Comparison of ENCODE assay signal across 22 mouse cellular contexts in the genomic region with DNA sequence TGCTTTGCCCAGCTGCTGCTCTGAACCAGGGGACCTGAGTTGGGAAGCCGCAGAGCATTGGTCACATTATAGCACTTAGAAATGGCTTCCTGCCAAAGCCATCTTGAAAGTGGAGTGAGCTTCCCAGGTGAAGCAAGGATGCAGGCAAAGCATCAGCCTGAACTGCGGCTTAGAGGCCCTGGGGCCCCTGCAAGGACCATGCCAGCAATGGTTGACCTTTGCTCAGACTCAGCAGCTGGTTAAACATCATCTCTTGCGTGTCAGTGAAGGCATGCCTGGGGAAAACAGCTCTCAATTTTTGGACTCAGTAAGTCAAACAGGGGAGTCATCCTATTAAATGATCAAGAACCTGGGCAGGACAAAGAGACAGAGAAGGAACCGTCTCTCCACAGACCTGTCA. TPM values are rescaled to one million over a fixed set of nuclear protein-coding genes. Genes with fewer than 3 reads are reported as not detected.
A peak's percentile ranks its signal among the peaks of the same experiment; 100 is the strongest.
DNase-seq lines count a peak whose midpoint lies in the region; ATAC-seq lines count a peak whose summit lies in the region.
"Had no signal": no experiment of that assay in that cellular context is flagged by ENCODE, and none has a peak within 500 bp of the region (broad histone marks: within the 10 kb centered on the region; RNA-seq: fewer than 3 reads in every experiment).

No protein-coding gene starts in this region.

- H3K4me3 ChIP-seq in kidney, embryonic 16.5 days (ENCODE audit: low read length): no peak overlapping the region
- no peak overlapping the region for H3K4me3 ChIP-seq in hindbrain, embryonic 14.5 days (replicated peaks; ENCODE audit: low read length)
- H3K4me3 ChIP-seq: forebrain, embryonic 10.5 days; forebrain, embryonic 13.5 days; gastrocnemius, adult 2 months; heart, embryonic 13.5 days; hindbrain, embryonic 15.5 days had no signal

- 54% methylated on average over 4 of the region's 4 CpGs for WGBS in kidney, embryonic 16.5 days
- 85% methylated on average over 4 of the region's 4 CpGs for WGBS in hindbrain, embryonic 14.5 days

- ATAC-seq in kidney, embryonic 16.5 days (ENCODE audit: low FRiP score, low TSS enrichment): no peak
- no peak for ATAC-seq in hindbrain, embryonic 14.5 days (ENCODE audit: low FRiP score)
- ATAC-seq: forebrain, embryonic 13.5 days; forebrain, embryonic 16.5 days; Patski had no signal

- H3K9ac ChIP-seq in kidney, embryonic 16.5 days (replicated peaks; ENCODE audit: low read length): no peak overlapping the region
- no peak overlapping the region for H3K9ac ChIP-seq in hindbrain, embryonic 14.5 days
- H3K9ac ChIP-seq: forebrain, embryonic 13.5 days; heart, embryonic 13.5 days; hindbrain, embryonic 15.5 days had no signal

- DNase-seq in kidney, adult 11 months: peak; percentile 30
- DNase-seq in kidney, postnatal 4 days: no peak
- DNase-seq in kidney, adult 8-10 months: peak; percentile 27 to 30
- DNase-seq in kidney, postnatal 10 days: peak; percentile 22
- peak; percentile 19 to 56 for DNase-seq in kidney, postnatal 36 days
- no peak for DNase-seq in hindbrain, embryonic 14.5 days (ENCODE audit: low spot score)
- DNase-seq: adrenal gland, postnatal 10 days; adrenal gland, postnatal 36 days; B cell, adult 2 months; gastrocnemius, adult 2 months; gastrocnemius, postnatal 14 days; heart, adult 18-20 months; heart, postnatal 14 days; heart, postnatal 4 days had no signal

- H3K36me3 ChIP-seq in kidney, embryonic 16.5 days (ENCODE audit: insufficient read depth, low read length): no peaks in the 10 kb centered on the region
- no peaks in the 10 kb centered on the region for H3K36me3 ChIP-seq in hindbrain, embryonic 14.5 days (replicated peaks; ENCODE audit: control insufficient read depth, insufficient read depth)
- H3K36me3 ChIP-seq: forebrain, embryonic 10.5 days; G1E; heart, embryonic 13.5 days; hindbrain, embryonic 15.5 days had no signal

- no peak overlapping the region for H3K27ac ChIP-seq in kidney, embryonic 16.5 days (ENCODE audit: low read length)
- H3K27ac ChIP-seq in hindbrain, embryonic 14.5 days: no peak overlapping the region
- H3K27ac ChIP-seq: forebrain, embryonic 10.5 days; forebrain, embryonic 13.5 days; gastrocnemius, adult 2 months; heart, embryonic 13.5 days; hindbrain, embryonic 15.5 days had no signal

- no peak overlapping the region for H3K4me2 ChIP-seq in kidney, embryonic 16.5 days (replicated peaks; ENCODE audit: low read depth, low read length)
- no peak overlapping the region for H3K4me2 ChIP-seq in hindbrain, embryonic 14.5 days (replicated peaks)
- H3K4me2 ChIP-seq: forebrain, embryonic 13.5 days; heart, embryonic 13.5 days; hindbrain, embryonic 15.5 days had no signal

- H3K27me3 ChIP-seq in kidney, embryonic 16.5 days (ENCODE audit: insufficient read depth, low read length): no peaks in the 10 kb centered on the region
- no peaks in the 10 kb centered on the region for H3K27me3 ChIP-seq in hindbrain, embryonic 14.5 days (ENCODE audit: control insufficient read depth, insufficient read depth, low read length)
- H3K27me3 ChIP-seq: forebrain, embryonic 13.5 days; hindbrain, embryonic 15.5 days had no signal

- H3K4me1 ChIP-seq in kidney, embryonic 16.5 days (ENCODE audit: insufficient read depth, low read length): no peaks in the 10 kb centered on the region
- no peaks in the 10 kb centered on the region for H3K4me1 ChIP-seq in hindbrain, embryonic 14.5 days (replicated peaks; ENCODE audit: control insufficient read depth, insufficient read depth, low read length)
- H3K4me1 ChIP-seq: forebrain, embryonic 13.5 days; heart, embryonic 13.5 days; hindbrain, embryonic 15.5 days had no signal

- H3K9me3 ChIP-seq in kidney, embryonic 16.5 days (ENCODE audit: low read length): no peaks in the 10 kb centered on the region; the same call in 1 of the 2 replicates
- peaks cover 10% of the 10 kb centered on the region; the same call in 1 of the 2 replicates for H3K9me3 ChIP-seq in hindbrain, embryonic 14.5 days (ENCODE audit: control insufficient read depth, low read length)
- H3K9me3 ChIP-seq: G1E; heart, embryonic 13.5 days; hindbrain, embryonic 15.5 days had no signal

RNA-seq across cellular contexts. Expression of gene Adra2c, which starts 40.4 kb away (rescaled TPM):
- polyA plus RNA-seq in kidney, embryonic 16.5 days (2015; fragmentation: Nextera tagmentation; extraction: Ambion mirVana): 0.15 and 0.16 TPM in 2 replicates
- polyA plus RNA-seq in hindbrain, embryonic 14.5 days (2014; fragmentation: Nextera tagmentation; extraction: Ambion mirVana): 0.67 and 1.1 TPM in 2 replicates
- polyA plus RNA-seq: forebrain, embryonic 10.5 days; G1E; heart, embryonic 13.5 days had no signal

Comparison
In these comparisons a context has a peak if more than half of its experiments do, and no peak if none do; other contexts are left out.
1. DNase-seq: peak in kidney, adult 11 months (single experiment), kidney, adult 8-10 months (2 of 2), kidney, postnatal 10 days (single experiment) and kidney, postnatal 36 days (2 of 2); none in kidney, postnatal 4 days (0 of 2) and hindbrain, embryonic 14.5 days (single experiment).